Mouse (Mus musculus) activated CD4-positive, CD25-positive, alpha-beta regulatory T cell, adult 4 months (primary cell): ENCODE data around the gene Bdh1. TPM values are rescaled to one million over a fixed set of nuclear protein-coding genes. Genes with fewer than 3 reads are reported as not detected.
A peak's percentile ranks its signal among the peaks of the same experiment; 100 is the strongest.

Experiments used
- ATAC-seq: one replicate; pipeline ENCODE4 v1.8.0; 2017
- polyA plus RNA-seq, 2 experiments: library from polyadenylated mRNA; unstranded; fragments of 100-300 nt; shearing (Covaris generic); gene quantifications; one replicate each; pipeline ENCODE4 v1.2.1; 2017

Gene Bdh1
- polyA plus RNA-seq, 2 experiments from 2014 or later, result 20.5 to 20.7 TPM

DNA sequence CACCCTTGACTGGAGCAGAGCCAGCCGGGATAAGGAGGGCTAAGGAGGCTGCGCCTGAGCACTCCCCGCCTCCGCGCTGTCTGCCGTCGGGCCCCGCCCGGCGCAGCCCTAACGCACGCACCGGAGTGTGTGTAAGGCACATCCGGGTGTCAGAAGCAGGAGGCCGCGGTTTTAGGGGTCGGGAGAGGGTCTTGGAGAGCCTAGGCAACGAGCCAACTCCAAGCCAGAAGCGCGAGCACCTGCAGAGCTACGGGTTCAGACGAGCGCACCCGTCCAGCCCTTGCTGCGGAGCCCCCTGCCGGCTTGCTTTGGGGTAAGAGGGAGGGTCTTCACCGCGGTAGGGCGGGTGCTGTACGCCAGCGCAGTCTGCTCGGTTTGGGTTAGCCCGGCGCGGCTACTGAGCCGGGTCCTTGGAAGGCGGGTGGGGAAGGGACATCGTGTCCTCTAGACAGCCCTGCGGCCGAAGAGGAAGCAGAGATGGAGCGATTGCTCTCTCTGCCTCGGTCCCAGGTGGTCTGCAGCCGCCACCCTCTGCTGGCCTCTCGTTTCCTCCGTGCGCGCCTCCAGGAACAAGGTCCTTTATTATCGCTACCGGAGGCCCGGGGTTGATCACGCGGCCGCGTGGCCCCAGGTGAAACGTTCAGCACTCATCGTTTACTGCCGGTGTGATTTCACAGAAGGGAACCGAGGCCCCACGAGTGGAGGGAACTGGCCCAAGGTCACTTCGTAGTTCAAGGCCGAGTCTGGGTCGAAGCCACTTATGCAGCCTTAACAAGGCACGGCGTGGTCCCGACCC lies 6.8 kb downstream of the Bdh1 start:
- ATAC-seq, result peak; percentile 51

DNA sequence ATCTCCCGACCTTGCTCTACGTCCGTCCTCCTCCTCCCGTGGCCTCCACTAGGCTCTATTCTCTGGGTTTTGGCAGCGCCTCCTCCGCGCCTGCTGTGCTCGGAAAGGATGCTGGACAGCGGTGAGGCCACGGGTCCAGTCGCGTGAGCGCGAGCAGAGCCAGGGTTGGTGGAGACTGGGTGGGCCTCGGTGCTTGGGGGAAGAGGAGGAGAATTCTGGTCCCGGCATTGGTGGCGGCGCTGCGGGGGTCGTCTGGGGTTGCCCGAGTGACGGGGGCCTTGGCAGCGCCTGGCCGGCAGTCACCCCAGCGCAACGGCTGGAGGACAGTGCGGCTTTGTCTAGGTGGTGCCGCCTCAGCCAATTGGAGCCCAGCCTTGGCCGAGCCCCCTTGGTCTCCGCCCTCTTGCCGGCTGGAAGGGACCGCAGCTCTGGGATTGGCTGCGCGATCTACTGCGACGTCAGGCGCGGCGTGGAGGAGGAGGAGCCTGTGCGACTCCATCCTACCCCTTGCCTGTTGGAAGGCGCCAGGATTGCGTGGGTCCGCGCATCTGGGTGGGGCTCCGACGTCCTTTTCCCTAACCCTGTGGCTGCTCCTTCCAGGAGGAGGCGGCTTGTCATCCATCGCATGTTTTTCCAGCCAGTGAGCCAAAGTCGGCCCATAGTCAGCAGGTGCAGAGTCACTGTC lies 7.5 kb downstream of the Bdh1 start:
- peak; percentile 89 for ATAC-seq

DNA sequence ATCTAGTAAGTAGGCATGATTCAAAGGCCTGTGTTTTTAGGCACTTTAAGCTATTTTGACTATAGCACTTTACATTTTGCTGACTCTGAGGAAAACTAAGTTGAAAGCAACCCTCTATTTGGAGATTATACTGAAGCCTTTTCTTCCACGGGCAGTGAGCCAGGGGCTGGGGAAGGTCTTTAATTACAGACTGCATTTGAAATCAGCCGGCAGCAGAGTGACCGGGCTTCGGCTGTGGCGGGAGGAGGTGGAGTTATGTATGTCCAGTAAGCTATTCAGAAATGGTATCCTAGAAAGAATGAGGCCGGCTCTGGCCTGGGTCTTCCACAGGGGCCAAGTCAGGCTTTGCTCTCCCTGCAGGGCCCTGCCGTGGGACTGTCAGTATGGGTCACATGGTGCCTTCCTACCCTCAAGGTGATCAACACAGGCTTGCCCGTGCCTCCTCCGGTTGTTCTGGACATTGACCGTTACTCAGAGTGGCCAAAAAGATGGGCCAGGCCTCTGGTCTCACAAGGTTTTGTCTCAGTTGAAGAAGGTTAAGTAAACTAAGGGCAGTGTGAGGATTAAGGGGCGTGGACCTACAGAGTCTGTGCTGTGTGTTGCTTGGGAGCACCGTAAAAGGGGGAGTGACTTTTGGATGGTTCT lies 11.5 kb downstream of the Bdh1 start:
- no peak for ATAC-seq

DNA sequence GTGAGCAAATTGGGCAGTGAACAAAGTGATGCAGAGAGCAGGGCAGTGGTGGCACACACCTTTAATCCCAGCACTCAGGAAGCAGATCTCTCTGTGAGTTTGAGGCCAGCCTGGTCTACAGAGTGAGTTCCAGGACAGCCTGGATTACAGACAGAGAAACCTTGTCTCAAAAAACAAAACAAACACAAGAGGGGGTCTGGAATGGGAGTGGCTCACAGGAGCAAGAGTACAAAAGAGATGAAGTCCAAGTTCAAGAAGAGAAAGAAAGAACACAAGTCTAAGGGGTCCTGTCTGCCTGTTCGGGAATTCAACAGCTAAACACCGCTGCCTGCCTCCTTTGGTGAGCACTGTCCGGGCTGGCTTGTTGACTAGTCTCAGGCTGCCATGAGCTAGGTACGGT lies 13.1 kb downstream of the Bdh1 start:
- no peak for ATAC-seq

DNA sequence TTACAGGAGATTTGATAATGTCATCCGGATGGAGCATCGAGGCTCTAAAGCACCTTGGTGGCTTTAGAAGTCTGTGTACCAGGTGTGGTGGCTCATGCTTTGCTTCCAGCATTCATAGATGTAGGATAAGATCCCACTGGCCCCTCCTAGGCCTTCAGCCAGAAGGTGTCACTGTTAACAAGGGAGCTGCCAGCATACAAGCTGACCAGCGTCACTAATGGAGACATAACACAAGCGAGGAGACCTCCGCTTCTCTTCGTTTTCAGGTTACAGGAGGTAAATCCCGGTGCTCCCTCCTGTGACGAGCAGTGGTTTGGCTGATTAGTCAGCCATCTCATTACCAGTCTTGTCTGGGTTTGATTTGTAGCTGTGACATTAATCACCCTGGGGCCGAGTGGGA lies 14.0 kb downstream of the Bdh1 start:
- no peak for ATAC-seq

DNA sequence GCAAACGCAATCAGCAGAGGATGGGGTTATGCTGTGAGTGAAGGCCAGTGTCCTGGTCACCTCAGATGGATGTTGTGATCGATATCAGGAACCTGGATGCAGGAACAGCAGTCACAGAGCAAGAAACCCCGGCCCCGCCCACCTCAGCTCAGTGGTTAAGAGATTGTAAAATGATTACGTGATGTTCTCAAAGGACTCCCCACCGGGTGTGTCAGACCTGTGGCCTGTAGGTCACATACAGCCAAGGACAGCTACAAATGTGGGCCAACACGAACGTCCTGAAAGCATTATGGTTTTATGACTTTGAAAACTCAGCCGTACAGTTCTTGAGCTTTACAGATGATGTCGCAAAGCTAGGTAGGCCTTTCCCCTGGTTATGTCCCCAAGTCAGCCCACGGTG lies 15.3 kb downstream of the Bdh1 start:
- no peak for ATAC-seq

DNA sequence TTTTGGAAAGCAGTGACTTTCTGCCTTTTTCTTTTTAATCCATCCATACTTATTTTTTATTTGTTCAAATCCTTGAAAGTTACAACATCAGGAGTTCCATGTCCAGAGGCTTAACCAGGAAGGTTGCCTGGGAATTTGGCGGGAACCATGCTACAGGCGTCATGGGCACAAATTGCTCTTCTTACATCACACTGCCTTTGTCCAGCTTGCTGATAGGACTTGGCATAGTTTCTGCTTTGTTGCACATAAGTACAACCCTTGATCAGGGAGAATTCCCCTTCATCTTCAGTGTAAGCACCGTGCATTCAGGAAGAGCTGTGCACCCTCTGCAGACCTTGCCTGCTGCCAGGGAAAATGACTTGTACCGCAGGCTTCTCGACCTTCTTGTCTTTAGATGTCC lies 17.4 kb downstream of the Bdh1 start:
- no peak for ATAC-seq

DNA sequence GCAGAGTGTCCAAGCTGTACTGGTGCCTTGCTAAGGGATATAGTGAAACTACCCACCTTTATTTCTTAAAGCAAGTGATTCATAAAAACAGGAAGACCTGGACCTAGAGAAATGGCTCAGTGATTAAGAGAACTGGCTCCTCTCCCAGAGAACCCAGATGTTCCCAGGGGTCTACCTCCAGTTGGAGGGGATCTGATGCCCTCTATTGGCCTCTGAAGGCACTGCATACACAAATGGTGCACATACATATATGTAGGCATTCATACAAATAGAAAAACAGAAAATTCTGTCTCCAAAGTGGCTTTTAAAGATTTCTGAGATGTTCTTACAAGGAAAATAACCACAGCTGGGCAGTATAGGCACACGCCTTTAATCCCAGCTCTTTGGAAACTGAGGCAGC lies 18.0 kb downstream of the Bdh1 start:
- no peak for ATAC-seq

DNA sequence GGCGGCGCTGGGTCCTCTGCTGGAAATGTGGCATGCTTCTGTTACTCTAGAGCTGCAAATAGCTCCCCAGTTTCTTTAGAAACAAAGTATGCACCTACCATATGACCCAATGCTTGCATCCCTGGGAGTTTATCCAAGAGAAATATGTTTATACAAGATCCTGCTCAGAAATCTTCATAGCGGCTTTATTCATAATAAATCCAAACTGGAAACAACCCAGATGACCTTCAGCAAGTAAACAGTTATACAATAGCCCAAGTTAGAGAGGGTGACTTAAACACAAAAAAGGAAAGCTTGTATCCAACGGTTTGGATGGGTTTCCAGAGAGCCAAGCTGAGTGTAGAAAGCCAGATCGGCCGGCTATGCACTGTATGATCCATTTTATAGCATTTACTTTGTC lies 22.4 kb downstream of the Bdh1 start:
- ATAC-seq, result no peak

GRCm38 (mm10) chr16:31446067-31446853 lies 24.2 kb downstream of the Bdh1 start:
- ATAC-seq, result no peak

- ATAC-seq, result no peak
Measured at GRCm38 (mm10) chr16:31449973-31450372, 27.9 kb downstream of the Bdh1 start.

DNA sequence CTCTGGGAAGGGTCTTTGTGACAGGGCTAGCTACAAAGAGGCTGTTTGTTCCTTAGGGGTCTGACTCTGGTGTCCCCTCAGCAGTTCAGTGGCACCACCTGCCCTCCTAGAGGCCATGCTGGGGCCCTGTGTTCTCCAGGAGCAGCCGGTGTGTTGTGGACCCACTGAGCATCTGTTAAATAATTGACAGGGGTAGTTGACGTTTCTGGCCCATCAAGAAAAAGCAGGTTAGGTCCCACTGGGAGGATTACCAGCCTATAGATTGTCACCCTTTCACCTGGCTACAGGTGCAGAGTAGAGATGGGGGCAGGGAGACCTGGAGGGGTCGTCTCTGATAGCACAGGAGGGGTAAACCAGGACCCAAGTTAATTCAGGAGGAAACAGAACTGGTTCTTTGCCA lies 29.2 kb downstream of the Bdh1 start:
- no peak for ATAC-seq

DNA sequence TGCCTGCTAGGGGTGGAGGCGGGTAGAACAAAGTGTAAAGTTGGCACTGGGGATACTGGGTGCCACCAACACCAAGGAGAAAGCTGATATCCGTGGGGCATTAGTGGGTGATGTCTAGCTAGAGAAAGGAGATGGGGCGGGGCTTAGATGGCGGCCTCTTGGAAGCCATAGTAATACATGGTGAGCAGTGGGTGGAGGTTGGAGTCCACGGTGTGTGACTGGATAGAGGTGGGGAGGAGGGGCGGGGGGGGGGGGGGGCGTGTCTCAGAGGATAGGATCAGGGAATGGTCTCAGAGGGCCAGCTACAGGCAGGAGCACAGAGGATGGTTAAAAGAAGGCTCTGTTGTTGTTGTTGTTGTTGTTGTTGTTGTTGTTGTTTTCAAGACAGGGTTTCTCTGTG lies 30.4 kb downstream of the Bdh1 start:
- no peak for ATAC-seq

DNA sequence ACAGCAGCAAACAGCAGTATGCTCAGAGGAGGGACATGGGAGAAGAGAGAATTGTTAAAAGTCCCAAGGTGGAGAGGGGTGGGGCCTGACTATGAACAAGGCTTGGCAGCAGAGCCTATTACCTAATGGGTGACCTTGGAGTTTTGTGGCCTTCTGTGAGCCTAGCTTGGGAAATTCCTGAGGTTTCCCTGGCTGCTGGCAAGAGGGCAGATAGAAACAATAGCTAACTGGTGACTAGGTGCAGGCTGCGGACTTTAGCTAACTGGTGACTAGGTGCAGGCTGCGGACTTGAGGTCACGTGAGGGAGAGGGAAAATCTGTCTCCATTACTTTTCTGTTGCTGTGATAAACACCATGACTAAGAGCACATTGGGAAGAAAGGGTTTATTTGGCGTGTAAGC lies 31.9 kb downstream of the Bdh1 start:
- ATAC-seq, result no peak

- no peak for ATAC-seq
Measured at GRCm38 (mm10) chr16:31455276-31456045, 33.4 kb downstream of the Bdh1 start.

GRCm38 (mm10) chr16:31458229-31458918 lies 36.3 kb downstream of the Bdh1 start:
- ATAC-seq, result no peak

- ATAC-seq, result no peak
Measured at GRCm38 (mm10) chr16:31459968-31460461, 37.9 kb downstream of the Bdh1 start.

- ATAC-seq, result no peak
Measured at GRCm38 (mm10) chr16:31460506-31460905, 38.4 kb downstream of the Bdh1 start.

DNA sequence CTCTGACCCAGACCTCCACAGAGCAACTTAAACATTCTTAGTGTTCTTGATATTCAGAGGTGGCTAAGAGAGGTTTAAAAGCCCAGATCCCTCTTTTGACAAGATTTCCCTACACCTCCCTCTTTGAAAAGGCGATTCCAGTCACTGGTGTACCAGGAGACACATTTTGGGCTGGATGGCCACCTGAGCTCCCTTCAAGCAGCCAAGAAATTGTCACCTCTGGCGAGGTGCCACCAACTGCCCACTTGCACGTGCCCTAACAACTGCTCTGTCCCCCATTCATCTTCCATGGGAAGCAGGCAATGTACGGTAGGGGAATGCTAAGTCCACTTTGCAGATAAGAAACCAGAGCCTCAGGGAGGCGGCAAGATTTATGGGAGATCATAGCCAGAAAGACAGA lies 39.0 kb downstream of the Bdh1 start:
- ATAC-seq, result no peak

DNA sequence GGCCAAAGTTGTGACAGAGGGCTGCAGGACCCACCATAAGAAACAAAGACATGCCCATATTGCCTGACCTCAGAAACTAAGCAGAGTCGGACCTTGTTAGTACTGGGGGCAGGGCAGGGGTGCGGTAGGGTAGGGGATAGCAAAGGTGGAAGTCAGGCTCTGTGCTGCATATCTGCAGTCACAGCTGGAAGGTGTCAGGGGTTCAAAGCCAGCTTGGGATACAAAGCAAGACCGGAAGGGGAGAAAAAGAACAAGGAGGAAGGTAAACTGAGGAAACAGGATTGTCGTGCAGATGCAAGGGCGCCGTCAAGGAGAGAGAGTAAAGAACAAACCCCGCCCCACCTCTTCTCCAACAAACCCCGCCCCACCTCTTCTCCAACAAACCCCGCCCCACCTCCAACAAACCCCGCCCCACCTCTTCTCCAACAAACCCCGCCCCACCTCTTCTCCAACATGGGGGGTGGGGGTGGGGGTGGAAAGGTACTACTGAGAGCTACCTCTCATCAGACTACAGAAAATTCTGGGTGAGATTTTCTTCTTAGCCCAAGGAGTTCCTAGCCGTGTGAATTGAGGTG lies 40.1 kb downstream of the Bdh1 start:
- no peak for ATAC-seq

DNA sequence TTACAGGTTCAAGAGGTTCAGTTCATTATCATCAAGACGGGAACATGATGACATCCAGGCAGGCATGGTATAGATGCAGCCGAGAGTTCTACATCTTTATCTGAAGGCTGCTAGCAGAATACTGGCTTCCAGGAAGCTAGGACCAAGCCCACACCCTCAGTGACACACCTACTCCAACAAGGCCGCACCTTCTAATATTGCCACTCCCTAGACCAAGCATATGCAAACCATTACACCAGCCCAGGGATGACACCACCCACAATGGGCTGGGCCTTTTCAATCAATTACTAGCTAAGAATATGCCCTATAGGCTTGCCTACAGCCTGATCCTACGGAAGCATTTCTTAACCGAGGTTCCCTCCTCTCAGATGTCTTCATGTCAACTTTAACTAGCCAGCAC lies 42.9 kb downstream of the Bdh1 start:
- ATAC-seq, result no peak
